Mouse (Mus musculus) limb, embryonic 13.5 days (tissue): Measurements from ENCODE around the gene Cadps. TPM values are rescaled to one million over a fixed set of nuclear protein-coding genes. Genes with fewer than 3 reads are reported as not detected.

Experiments
- ATAC-seq: fragments of 200-750 bp; cut with Nextera tagmentation; 2 replicates; pipeline ENCODE4 v1.8.0; 2017; ENCODE audit warnings: low read depth, moderate number of reproducible peaks, moderate TSS enrichment; ENCODE audit not compliant: low FRiP score
- H3K27ac ChIP-seq: fragments of 300-500 bp; sonication (generic); 2 replicates; pipeline ENCODE4 v1.5.1; 2015; ENCODE audit warnings: inconsistent platforms, mild to moderate bottlenecking, moderate library complexity
- H3K27me3 ChIP-seq: fragments of 300-500 bp; sonication (generic); 2 replicates; pipeline ENCODE4 v1.6.1; 2015; ENCODE audit warnings: mild to moderate bottlenecking, inconsistent platforms
- H3K36me3 ChIP-seq: fragments of 300-500 bp; sonication (generic); 2 replicates; pipeline ENCODE4 v1.6.1; 2015; ENCODE audit warnings: inconsistent platforms, mild to moderate bottlenecking, moderate library complexity
- H3K4me1 ChIP-seq: fragments of 300-500 bp; sonication (generic); 2 replicates; pipeline ENCODE4 v1.6.1; 2015; ENCODE audit warnings: inconsistent platforms
- H3K4me2 ChIP-seq: fragments of 300-500 bp; sonication (generic); replicated peaks from 2 replicates; pipeline ENCODE4 v1.6.1; 2015; ENCODE audit warnings: inconsistent platforms, mild to moderate bottlenecking, moderate library complexity
- H3K4me3 ChIP-seq: fragments of 300-500 bp; sonication (generic); 2 replicates; pipeline ENCODE4 v1.5.1; 2015; ENCODE audit warnings: moderate library complexity, mild to moderate bottlenecking, inconsistent platforms
- H3K9ac ChIP-seq: fragments of 300-500 bp; sonication (generic); 2 replicates; pipeline ENCODE4 v1.6.1; 2015; ENCODE audit warnings: mild to moderate bottlenecking, inconsistent platforms
- H3K9me3 ChIP-seq: fragments of 300-500 bp; sonication (generic); 2 replicates; pipeline ENCODE4 v1.6.1; 2016; ENCODE audit warnings: inconsistent platforms
- WGBS: fragments of 180-500 bp; shearing (Covaris S2); methylation state at CpG from one replicate; pipeline ENCODE4 v1.1.7; 2015; 5-methylcytosine and 5-hydroxymethylcytosine counted together
- polyA plus RNA-seq: library from polyadenylated mRNA; unstranded; fragments of >200 nt; fragmentation: Nextera tagmentation; extraction: Ambion mirVana; gene quantifications from 2 replicates; pipeline ENCODE4 v1.2.1, GENCODE M21; 2015

The Cadps gene
- 0.87 and 1.2 TPM in 2 replicates for polyA plus RNA-seq

GRCm38 (mm10) chr14:12822491-12823219 is at the start of gene Cadps:
Gene Cadps (minus strand): TSS chr14:12823079.
- peak; percentile 66 for ATAC-seq
- Histone ChIP-seq H3K27me3 (peaks cover 31% of the 10 kb centered on the region), H3K9me3 (no peaks in the 10 kb centered on the region), H3K4me3 (peak within 1 kb of the TSS; percentile 60), H3K4me2 (peak within 1 kb of the TSS; percentile 97), H3K4me1 (peaks cover 18% of the 10 kb centered on the region), H3K36me3 (no peaks in the 10 kb centered on the region), H3K27ac (no peak within 1 kb of the TSS), H3K9ac (peak within 1 kb of the TSS; percentile 60)
- under 1% methylated on average over 43 of the region's 71 CpGs for WGBS

GRCm38 (mm10) chr14:12869605-12870004 is 46.7 kb upstream of the Cadps start:
- H3K27me3 ChIP-seq: no peaks in the 10 kb centered on the region
- no peak overlapping the region for H3K4me3 ChIP-seq
- ATAC-seq: no peak
- H3K9me3 ChIP-seq: no peaks in the 10 kb centered on the region
- H3K4me2 ChIP-seq: no peak overlapping the region
- no peaks in the 10 kb centered on the region for H3K4me1 ChIP-seq
- no peaks in the 10 kb centered on the region for H3K36me3 ChIP-seq
- WGBS: 83% methylated on average over 1 of the region's 1 CpGs
- no peak overlapping the region for H3K9ac ChIP-seq
- H3K27ac ChIP-seq: no peak overlapping the region

- H3K4me3 ChIP-seq: no peak overlapping the region
- H3K9ac ChIP-seq: no peak overlapping the region
- no peaks in the 10 kb centered on the region for H3K36me3 ChIP-seq
- H3K9me3 ChIP-seq: no peaks in the 10 kb centered on the region
- no peak overlapping the region for H3K4me2 ChIP-seq
- WGBS: 64% methylated on average over 2 of the region's 2 CpGs
- no peaks in the 10 kb centered on the region for H3K4me1 ChIP-seq
- H3K27ac ChIP-seq: no peak overlapping the region
- no peak for ATAC-seq
- no peaks in the 10 kb centered on the region for H3K27me3 ChIP-seq
These were observed 42.4 kb upstream of the Cadps start for GRCm38 (mm10) chr14:12865258-12865657.

- no peak for ATAC-seq
- H3K4me1 ChIP-seq: no peaks in the 10 kb centered on the region
- H3K4me3 ChIP-seq: no peak overlapping the region
- no peaks in the 10 kb centered on the region for H3K9me3 ChIP-seq
- no peak overlapping the region for H3K4me2 ChIP-seq
- no peak overlapping the region for H3K27ac ChIP-seq
- H3K36me3 ChIP-seq: no peaks in the 10 kb centered on the region
- H3K27me3 ChIP-seq: no peaks in the 10 kb centered on the region
- H3K9ac ChIP-seq: no peak overlapping the region
These were observed 21.0 kb upstream of the Cadps start for GRCm38 (mm10) chr14:12843860-12844259.

- ATAC-seq: no peak
- 47% methylated on average over 1 of the region's 1 CpGs for WGBS
- Histone ChIP-seq H3K4me1 (no peaks in the 10 kb centered on the region), H3K4me2 (no peak overlapping the region), H3K9ac (no peak overlapping the region), H3K36me3 (no peaks in the 10 kb centered on the region), H3K27ac (no peak overlapping the region), H3K27me3 (no peaks in the 10 kb centered on the region), H3K9me3 (no peaks in the 10 kb centered on the region), H3K4me3 (no peak overlapping the region)
These were observed 16.6 kb upstream of the Cadps start for GRCm38 (mm10) chr14:12839471-12839870.

- Histone ChIP-seq H3K9me3 (no peaks in the 10 kb centered on the region), H3K36me3 (no peaks in the 10 kb centered on the region), H3K27me3 (no peaks in the 10 kb centered on the region), H3K4me3 (no peak overlapping the region), H3K4me1 (no peaks in the 10 kb centered on the region), H3K27ac (no peak overlapping the region), H3K9ac (no peak overlapping the region), H3K4me2 (no peak overlapping the region)
- no peak for ATAC-seq
These were observed 16.1 kb upstream of the Cadps start for GRCm38 (mm10) chr14:12838949-12839348.

GRCm38 (mm10) chr14:12838323-12838722 is 15.4 kb upstream of the Cadps start:
- H3K9me3 ChIP-seq: no peaks in the 10 kb centered on the region
- H3K4me1 ChIP-seq: no peaks in the 10 kb centered on the region
- no peak overlapping the region for H3K27ac ChIP-seq
- no peaks in the 10 kb centered on the region for H3K36me3 ChIP-seq
- no peak overlapping the region for H3K4me2 ChIP-seq
- no peaks in the 10 kb centered on the region for H3K27me3 ChIP-seq
- no peak overlapping the region for H3K4me3 ChIP-seq
- ATAC-seq: no peak
- H3K9ac ChIP-seq: no peak overlapping the region

GRCm38 (mm10) chr14:12837902-12838301 is 15.0 kb upstream of the Cadps start:
- no peaks in the 10 kb centered on the region for H3K4me1 ChIP-seq
- WGBS: 44% methylated on average over 1 of the region's 1 CpGs
- ATAC-seq: no peak
- no peak overlapping the region for H3K27ac ChIP-seq
- H3K9me3 ChIP-seq: no peaks in the 10 kb centered on the region
- H3K4me3 ChIP-seq: no peak overlapping the region
- no peak overlapping the region for H3K4me2 ChIP-seq
- H3K36me3 ChIP-seq: no peaks in the 10 kb centered on the region
- H3K9ac ChIP-seq: no peak overlapping the region
- no peaks in the 10 kb centered on the region for H3K27me3 ChIP-seq

- H3K27ac ChIP-seq: no peak overlapping the region
- no peaks in the 10 kb centered on the region for H3K36me3 ChIP-seq
- no peaks in the 10 kb centered on the region for H3K9me3 ChIP-seq
- H3K9ac ChIP-seq: no peak overlapping the region
- H3K4me2 ChIP-seq: no peak overlapping the region
- no peak overlapping the region for H3K4me3 ChIP-seq
- peaks cover 31% of the 10 kb centered on the region for H3K27me3 ChIP-seq
- WGBS: 15% methylated on average over 6 of the region's 6 CpGs
- peaks cover 18% of the 10 kb centered on the region for H3K4me1 ChIP-seq
- ATAC-seq: no peak
These were observed 902 bp upstream of the Cadps start for GRCm38 (mm10) chr14:12823781-12824180.

- peaks cover 18% of the 10 kb centered on the region for H3K4me1 ChIP-seq
- WGBS: under 1% methylated on average over 53 of the region's 58 CpGs
- peak; percentile 72 for ATAC-seq
- H3K4me3 ChIP-seq: peak overlapping the region; percentile 60
- peak overlapping the region; percentile 97 for H3K4me2 ChIP-seq
- no peaks in the 10 kb centered on the region for H3K9me3 ChIP-seq
- peaks cover 31% of the 10 kb centered on the region for H3K27me3 ChIP-seq
- H3K9ac ChIP-seq: peak overlapping the region; percentile 60
- no peaks in the 10 kb centered on the region for H3K36me3 ChIP-seq
- no peak overlapping the region for H3K27ac ChIP-seq
These were observed 918 bp downstream of the Cadps start for GRCm38 (mm10) chr14:12821831-12822490.

GRCm38 (mm10) chr14:12821156-12821813 is 1.6 kb downstream of the Cadps start:
- 2% methylated on average over 13 of the region's 13 CpGs for WGBS
- Histone ChIP-seq H3K4me3 (peak overlapping the region; percentile 60), H3K4me2 (peak overlapping the region; percentile 97), H3K9me3 (no peaks in the 10 kb centered on the region), H3K36me3 (no peaks in the 10 kb centered on the region), H3K9ac (peak overlapping the region; percentile 60), H3K27ac (no peak overlapping the region), H3K4me1 (peaks cover 18% of the 10 kb centered on the region), H3K27me3 (peaks cover 31% of the 10 kb centered on the region)
- peak; percentile 18; the same call in 1 of the 2 replicates for ATAC-seq

GRCm38 (mm10) chr14:12820149-12820548 is 2.7 kb downstream of the Cadps start:
- H3K27me3 ChIP-seq: peaks cover 31% of the 10 kb centered on the region
- H3K9ac ChIP-seq: no peak overlapping the region
- 72% methylated on average over 1 of the region's 1 CpGs for WGBS
- H3K4me3 ChIP-seq: no peak overlapping the region
- no peak for ATAC-seq
- no peaks in the 10 kb centered on the region for H3K36me3 ChIP-seq
- H3K4me2 ChIP-seq: no peak overlapping the region
- no peak overlapping the region for H3K27ac ChIP-seq
- H3K9me3 ChIP-seq: no peaks in the 10 kb centered on the region
- H3K4me1 ChIP-seq: peaks cover 18% of the 10 kb centered on the region
